Mouse (Mus musculus) midbrain, embryonic 12.5 days (tissue): ENCODE measurements around the gene Ahcy. TPM values are rescaled to one million over a fixed set of nuclear protein-coding genes. Genes with fewer than 3 reads are reported as not detected.

Source experiments
- ATAC-seq: fragments of 200-750 bp; cut with Nextera tagmentation; 2 replicates; pipeline ENCODE4 v1.8.0; 2017; ENCODE audit warnings: low read depth, moderate TSS enrichment, moderate library complexity; ENCODE audit not compliant: low FRiP score
- H3K27ac ChIP-seq: fragments of 300-500 bp; sonication (generic); replicated peaks from 2 replicates; pipeline ENCODE4 v1.5.1; 2016; ENCODE audit warnings: mild to moderate bottlenecking
- H3K27me3 ChIP-seq: fragments of 300-500 bp; sonication (generic); 2 replicates; pipeline ENCODE4 v1.6.1; 2016; ENCODE audit warnings: mild to moderate bottlenecking
- H3K36me3 ChIP-seq: fragments of 300-500 bp; sonication (generic); 2 replicates; pipeline ENCODE4 v1.6.1; 2016
- H3K4me1 ChIP-seq: fragments of 300-500 bp; sonication (generic); 2 replicates; pipeline ENCODE4 v1.6.1; 2016
- H3K4me2 ChIP-seq: fragments of 300-500 bp; sonication (generic); replicated peaks from 2 replicates; pipeline ENCODE4 v1.6.1; 2016; ENCODE audit warnings: mild to moderate bottlenecking, moderate library complexity
- H3K4me3 ChIP-seq: fragments of 300-500 bp; sonication (generic); 2 replicates; pipeline ENCODE4 v1.5.1; 2016; ENCODE audit warnings: mild to moderate bottlenecking
- H3K9ac ChIP-seq: fragments of 300-500 bp; sonication (generic); replicated peaks from 2 replicates; pipeline ENCODE4 v1.6.1; 2016; ENCODE audit warnings: mild to moderate bottlenecking, moderate library complexity
- H3K9me3 ChIP-seq: fragments of 300-500 bp; sonication (generic); 2 replicates; pipeline ENCODE4 v1.6.1; 2016; ENCODE audit warnings: mild to moderate bottlenecking
- WGBS: fragments of 180-500 bp; shearing (Covaris S2); methylation state at CpG from one replicate; pipeline ENCODE4 v1.1.7; 2016; 5-methylcytosine and 5-hydroxymethylcytosine counted together
- polyA plus RNA-seq: library from polyadenylated mRNA; unstranded; fragments of >200 nt; fragmentation: Nextera tagmentation; extraction: Ambion mirVana; gene quantifications from 2 replicates; pipeline ENCODE4 v1.2.1, GENCODE M21; 2016

Ahcy gene
- polyA plus RNA-seq, 1 experiment from 2014 or later, result 63.4 TPM

DNA sequence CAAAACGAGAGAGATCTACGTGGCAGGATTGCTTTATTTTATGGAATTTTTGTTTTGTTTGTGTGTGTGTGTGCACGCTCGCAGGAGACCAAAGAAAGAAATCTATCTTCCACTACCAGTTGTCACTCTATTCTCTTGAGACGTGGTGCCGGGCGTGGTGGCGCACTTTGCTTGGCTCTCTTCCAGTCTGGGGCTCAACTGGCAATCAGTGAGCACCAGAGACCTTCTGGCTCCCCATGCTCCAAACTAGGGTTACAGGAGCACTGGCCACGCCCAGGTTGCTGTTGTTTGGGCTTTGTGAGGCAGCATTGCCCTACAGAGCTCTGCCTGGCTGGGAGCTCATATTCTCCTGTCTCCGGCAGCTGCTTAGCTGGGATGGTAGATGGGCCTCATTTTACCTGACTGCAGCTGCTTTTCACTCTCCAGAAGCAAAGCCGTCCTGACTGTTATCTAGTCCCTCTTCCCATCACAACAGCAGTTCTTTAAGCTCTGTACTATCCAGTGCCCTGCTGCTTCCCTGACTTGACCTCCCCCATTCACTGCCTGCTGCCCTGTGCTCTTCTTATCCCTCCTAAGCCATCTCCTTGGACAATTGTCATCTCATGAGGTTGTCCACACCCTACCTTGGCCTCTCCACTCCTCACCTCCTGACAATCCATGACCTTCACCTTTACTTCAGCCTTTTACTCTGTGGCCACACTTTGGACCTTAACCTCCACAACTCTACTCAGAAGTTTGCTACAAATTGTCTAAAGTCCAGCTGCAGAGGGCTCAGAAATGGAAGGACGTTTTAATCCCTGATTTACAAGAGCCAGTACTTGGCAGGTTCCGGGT lies 16.8 kb upstream of the Ahcy start:
- Histone ChIP-seq H3K4me2 (no peak overlapping the region), H3K36me3 (no peaks in the 10 kb centered on the region), H3K4me3 (no peak overlapping the region), H3K27ac (no peak overlapping the region), H3K9ac (no peak overlapping the region), H3K9me3 (no peaks in the 10 kb centered on the region), H3K4me1 (no peaks in the 10 kb centered on the region), H3K27me3 (no peaks in the 10 kb centered on the region)
- no peak for ATAC-seq
- WGBS, result 73% methylated on average over 13 of the region's 13 CpGs

- Histone ChIP-seq H3K9me3 (no peaks in the 10 kb centered on the region), H3K27ac (no peak overlapping the region), H3K36me3 (no peaks in the 10 kb centered on the region), H3K27me3 (no peaks in the 10 kb centered on the region), H3K4me3 (no peak overlapping the region), H3K4me1 (no peaks in the 10 kb centered on the region), H3K4me2 (no peak overlapping the region), H3K9ac (no peak overlapping the region)
- 85% methylated on average over 6 of the region's 6 CpGs for WGBS
- no peak for ATAC-seq
These were observed 14.0 kb upstream of the Ahcy start for GRCm38 (mm10) chr2:155088264-155088663.

GRCm38 (mm10) chr2:155086328-155086727 lies 12.0 kb upstream of the Ahcy start:
- Histone ChIP-seq H3K9me3 (no peaks in the 10 kb centered on the region), H3K4me2 (no peak overlapping the region), H3K4me1 (no peaks in the 10 kb centered on the region), H3K27ac (no peak overlapping the region), H3K36me3 (no peaks in the 10 kb centered on the region), H3K9ac (no peak overlapping the region), H3K4me3 (no peak overlapping the region), H3K27me3 (peaks cover under 1% of the 10 kb centered on the region; the same call in 1 of the 2 replicates)
- WGBS, result 83% methylated on average over 5 of the region's 5 CpGs
- ATAC-seq, result no peak

DNA sequence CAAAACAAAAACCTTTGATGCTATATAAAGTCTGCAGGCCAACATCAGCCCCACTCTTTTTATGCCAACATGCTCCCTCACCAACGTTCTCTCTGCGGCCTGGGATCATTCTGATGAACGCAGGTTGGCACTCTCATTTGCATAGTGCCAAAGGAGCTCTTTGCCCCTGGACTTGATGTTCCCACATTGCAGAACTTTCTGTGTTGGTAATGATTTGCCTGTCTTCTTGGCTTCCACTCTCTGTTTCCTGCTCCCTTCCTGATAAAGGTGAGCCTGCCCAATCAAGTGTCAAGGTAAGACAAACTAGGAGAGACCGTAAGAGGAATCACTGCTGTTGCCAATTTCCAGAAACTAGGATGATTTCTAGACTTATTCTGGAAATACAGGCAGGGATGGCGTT lies 10.2 kb upstream of the Ahcy start:
- Histone ChIP-seq H3K4me2 (no peak overlapping the region), H3K27me3 (peaks cover 5% of the 10 kb centered on the region; the same call in 1 of the 2 replicates), H3K36me3 (no peaks in the 10 kb centered on the region), H3K9ac (no peak overlapping the region), H3K4me3 (no peak overlapping the region), H3K27ac (no peak overlapping the region), H3K4me1 (no peaks in the 10 kb centered on the region), H3K9me3 (no peaks in the 10 kb centered on the region)
- ATAC-seq, result no peak
- 87% methylated on average over 5 of the region's 5 CpGs for WGBS

DNA sequence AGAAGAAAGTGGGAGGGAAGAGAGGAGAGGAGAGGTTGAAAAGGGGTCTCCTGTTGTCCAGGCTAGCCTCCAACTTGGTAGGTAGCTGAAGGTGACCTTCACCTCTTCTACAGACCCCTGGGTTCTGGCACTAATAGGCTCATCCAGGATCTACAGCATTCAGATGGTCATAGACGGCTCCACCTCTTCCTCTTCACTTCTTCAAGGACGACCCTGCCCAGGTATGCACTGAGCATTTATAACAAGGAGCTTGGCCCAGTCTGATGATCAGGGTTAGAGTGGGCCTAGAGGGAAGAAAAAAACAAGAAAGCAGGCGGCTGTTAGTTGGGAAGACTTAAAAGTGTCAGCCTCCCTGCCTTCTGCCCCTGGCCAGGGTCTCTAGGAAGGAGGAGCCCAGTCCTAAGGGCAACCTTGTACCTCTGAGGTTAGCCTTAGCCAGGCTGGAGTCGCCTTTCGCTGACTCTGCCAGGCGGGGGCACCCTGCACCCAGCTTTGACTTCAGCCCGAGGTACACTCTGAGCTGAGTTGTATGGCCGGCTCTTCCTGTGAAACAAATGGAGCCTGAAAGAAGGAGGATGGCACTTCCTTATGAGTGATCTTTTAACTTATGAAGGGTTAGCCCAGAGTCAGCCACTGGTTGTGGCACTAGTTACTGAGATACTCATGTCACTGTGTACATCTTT lies 8.0 kb upstream of the Ahcy start:
- H3K4me3 ChIP-seq, result no peak overlapping the region
- H3K4me1 ChIP-seq, result no peaks in the 10 kb centered on the region
- H3K27me3 ChIP-seq, result peaks cover 5% of the 10 kb centered on the region; the same call in 1 of the 2 replicates
- H3K36me3 ChIP-seq, result no peaks in the 10 kb centered on the region
- no peaks in the 10 kb centered on the region for H3K9me3 ChIP-seq
- 0 out of 2 replicates have a peak, but pooled peaks have one; percentile 52 for ATAC-seq
- no peak overlapping the region for H3K27ac ChIP-seq
- H3K9ac ChIP-seq, result no peak overlapping the region
- 22% methylated on average over 8 of the region's 8 CpGs for WGBS
- H3K4me2 ChIP-seq, result no peak overlapping the region

DNA sequence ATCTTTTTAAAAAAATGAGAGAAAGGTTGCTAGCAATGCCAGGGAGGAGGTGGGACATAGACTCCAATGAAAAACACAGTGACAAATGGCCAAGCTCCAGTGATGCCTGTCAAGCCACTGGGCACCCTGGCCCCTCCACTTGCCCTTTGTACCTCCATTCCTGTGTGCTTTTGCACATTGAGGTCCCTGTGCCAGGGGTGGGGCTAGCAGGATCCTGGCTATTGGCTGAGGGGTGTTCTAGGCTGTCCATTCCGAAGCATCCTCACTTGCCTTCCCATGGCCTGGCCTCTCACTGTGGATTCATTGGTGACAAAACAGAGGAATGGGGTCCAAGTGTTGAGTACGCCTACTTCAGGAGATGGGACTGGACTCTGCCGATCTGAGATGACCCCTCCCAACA lies 6.8 kb upstream of the Ahcy start:
- Histone ChIP-seq H3K27me3 (peaks cover 5% of the 10 kb centered on the region; the same call in 1 of the 2 replicates), H3K4me3 (no peak overlapping the region), H3K9ac (no peak overlapping the region), H3K9me3 (no peaks in the 10 kb centered on the region), H3K4me2 (no peak overlapping the region), H3K27ac (no peak overlapping the region), H3K4me1 (no peaks in the 10 kb centered on the region), H3K36me3 (no peaks in the 10 kb centered on the region)
- WGBS, result 92% methylated on average over 3 of the region's 3 CpGs
- no peak for ATAC-seq

GRCm38 (mm10) chr2:155080179-155080530 lies 5.9 kb upstream of the Ahcy start:
- H3K4me1 ChIP-seq, result peaks cover 3% of the 10 kb centered on the region
- H3K27me3 ChIP-seq, result peaks cover 5% of the 10 kb centered on the region
- no peak overlapping the region for H3K9ac ChIP-seq
- no peak for ATAC-seq
- H3K27ac ChIP-seq, result no peak overlapping the region
- H3K4me3 ChIP-seq, result no peak overlapping the region
- no peaks in the 10 kb centered on the region for H3K9me3 ChIP-seq
- no peak overlapping the region for H3K4me2 ChIP-seq
- 76% methylated on average over 4 of the region's 4 CpGs for WGBS
- H3K36me3 ChIP-seq, result no peaks in the 10 kb centered on the region

- H3K4me1 ChIP-seq, result peaks cover 8% of the 10 kb centered on the region
- H3K4me2 ChIP-seq, result no peak overlapping the region
- no peak for ATAC-seq
- H3K9ac ChIP-seq, result no peak overlapping the region
- 35% methylated on average over 7 of the region's 7 CpGs for WGBS
- no peak overlapping the region for H3K27ac ChIP-seq
- H3K27me3 ChIP-seq, result peaks cover 5% of the 10 kb centered on the region
- no peaks in the 10 kb centered on the region for H3K9me3 ChIP-seq
- no peak overlapping the region for H3K4me3 ChIP-seq
- no peaks in the 10 kb centered on the region for H3K36me3 ChIP-seq
These were observed 5.3 kb upstream of the Ahcy start for GRCm38 (mm10) chr2:155079500-155080178.

DNA sequence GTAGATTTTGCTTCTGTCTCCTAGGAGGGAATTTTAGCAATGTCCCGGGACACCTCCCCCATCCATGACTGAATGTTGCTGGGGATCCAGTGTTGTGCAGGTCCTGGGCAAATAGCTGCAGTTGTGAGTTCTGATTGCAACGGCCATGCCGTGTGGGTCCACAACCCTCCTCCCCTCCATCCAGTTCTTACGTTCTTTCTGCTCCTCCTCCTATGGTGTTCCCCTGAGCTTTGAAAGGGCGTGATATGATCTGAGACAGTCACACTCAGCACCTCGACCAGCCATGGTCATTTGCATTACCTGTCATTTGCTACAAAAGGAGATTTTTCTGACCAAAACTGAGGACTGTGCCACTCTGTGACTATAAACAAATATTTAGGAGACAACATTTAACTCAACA lies 1.4 kb upstream of the Ahcy start:
- Histone ChIP-seq H3K9ac (no peak overlapping the region), H3K9me3 (no peaks in the 10 kb centered on the region), H3K27me3 (no peaks in the 10 kb centered on the region; the same call in none of the 2 replicates), H3K4me3 (no peak overlapping the region), H3K36me3 (no peaks in the 10 kb centered on the region), H3K4me2 (no peak overlapping the region), H3K27ac (no peak overlapping the region), H3K4me1 (peaks cover 23% of the 10 kb centered on the region)
- 89% methylated on average over 6 of the region's 6 CpGs for WGBS
- no peak for ATAC-seq

DNA sequence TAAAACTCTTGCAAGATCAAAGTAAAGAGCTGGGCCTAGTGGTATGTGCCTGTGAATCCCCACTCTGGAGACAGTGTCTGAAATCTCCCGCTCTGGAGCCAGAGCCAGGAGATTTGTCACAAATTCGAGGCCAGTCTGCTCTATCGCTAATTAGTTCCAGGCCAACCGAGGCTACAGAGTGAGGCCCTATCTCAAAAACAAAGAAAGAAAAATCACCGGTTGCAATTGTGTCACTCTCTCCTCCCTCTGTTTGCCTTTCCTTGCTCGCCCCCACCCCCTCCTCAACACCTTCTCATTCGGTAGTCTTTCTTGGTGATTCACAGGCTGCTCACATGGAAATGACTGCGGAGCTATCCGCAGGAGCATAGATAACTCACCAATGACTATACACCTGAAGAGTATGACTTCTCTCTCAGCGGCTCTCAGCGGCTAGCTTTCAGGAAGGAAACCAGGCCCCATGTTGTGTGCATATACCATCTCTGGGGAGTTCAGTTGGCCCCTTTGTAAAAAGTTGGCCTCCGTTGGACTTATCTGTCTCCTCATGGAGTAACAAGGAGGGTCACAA lies 551 bp upstream of the Ahcy start:
- Histone ChIP-seq H3K4me2 (peak overlapping the region; percentile 69), H3K36me3 (no peaks in the 10 kb centered on the region), H3K4me1 (peaks cover 23% of the 10 kb centered on the region), H3K9ac (peak overlapping the region; percentile 76), H3K9me3 (no peaks in the 10 kb centered on the region), H3K4me3 (peak overlapping the region; percentile 70), H3K27me3 (no peaks in the 10 kb centered on the region; the same call in none of the 2 replicates), H3K27ac (peak overlapping the region; percentile 80)
- peak; percentile 14; the same call in 1 of the 2 replicates for ATAC-seq
- 25% methylated on average over 12 of the region's 12 CpGs for WGBS

GRCm38 (mm10) chr2:155073347-155073746 lies 950 bp downstream of the Ahcy start:
- WGBS, result 18% methylated on average over 3 of the region's 3 CpGs
- peak overlapping the region; percentile 80; the same call in 1 of the 2 replicates for H3K27ac ChIP-seq

More at GRCm38 (mm10) chr2:155073347-155073746, 950 bp downstream of the Ahcy start:
- ATAC-seq, result no peak
- Histone ChIP-seq H3K36me3 (peaks cover 4% of the 10 kb centered on the region), H3K9me3 (no peaks in the 10 kb centered on the region), H3K9ac (peak overlapping the region; percentile 76), H3K4me1 (peaks cover 23% of the 10 kb centered on the region), H3K4me3 (peak overlapping the region; percentile 70), H3K27me3 (no peaks in the 10 kb centered on the region; the same call in none of the 2 replicates), H3K4me2 (peak overlapping the region; percentile 69)
